Mouse (Mus musculus) spleen, postnatal 36 days (tissue): ENCODE data around the gene Myo1a.

ENCODE experiments used
- DNase-seq, 2 experiments: peaks; one replicate each; pipeline ENCODE4 v3.0.0; 2022; ENCODE audit warnings: low spot score in 2 of 2, mixed read lengths in 1 of 2

Gene Myo1a

DNA sequence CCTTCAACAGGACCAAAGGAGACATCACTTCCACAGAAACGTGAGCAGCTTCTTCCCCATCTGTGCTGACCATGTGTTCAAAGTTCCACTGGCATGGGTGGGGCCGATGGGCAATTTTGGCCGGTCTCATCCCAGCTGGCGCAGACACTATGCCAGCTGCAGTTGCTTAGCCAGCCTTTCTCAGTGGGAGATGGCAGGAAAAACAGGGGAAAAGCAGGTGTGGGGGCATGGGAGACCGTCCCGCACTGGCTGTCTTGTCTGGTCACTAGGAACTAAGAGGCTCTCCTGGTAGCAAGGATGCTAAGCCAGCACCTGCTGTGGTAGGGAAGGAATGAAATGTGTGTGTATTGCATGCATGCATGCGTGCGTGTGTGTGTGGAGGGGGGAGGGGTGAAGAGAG, 23.5 kb downstream of the Myo1a start:
- DNase-seq: no peak

DNA sequence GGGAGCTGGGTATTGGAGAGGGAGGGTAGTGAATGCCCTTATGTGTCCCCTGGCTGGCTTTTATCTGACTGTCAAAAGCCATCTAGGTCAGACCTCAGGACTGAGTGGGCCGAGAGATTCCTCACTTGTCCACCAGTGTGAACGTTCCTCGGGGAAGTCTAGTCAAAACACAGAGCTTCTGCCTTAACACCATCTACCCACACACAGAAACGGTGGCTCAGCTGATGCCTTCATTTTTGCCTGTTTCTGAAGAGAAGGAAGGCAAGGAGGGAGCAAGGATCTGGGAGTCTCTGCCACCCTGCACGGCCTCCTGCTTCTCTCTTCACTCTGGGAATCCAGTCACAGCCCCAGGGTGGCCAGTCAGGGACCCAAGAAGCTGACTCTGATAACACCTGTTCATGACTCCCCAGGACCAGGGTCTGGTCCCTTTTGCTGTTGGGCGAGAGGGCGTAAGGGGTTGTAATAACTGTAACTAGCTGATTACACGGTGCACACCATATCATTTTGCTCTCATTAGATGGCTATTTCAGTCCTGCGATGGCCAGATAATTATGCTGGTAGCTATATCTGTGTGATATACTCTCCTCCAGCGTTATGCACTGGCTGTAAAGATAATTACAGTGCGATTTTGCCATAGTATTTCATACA, 25.4 kb downstream of the Myo1a start:
- peak in 1 of 2 experiments; percentile 37 for DNase-seq

DNA sequence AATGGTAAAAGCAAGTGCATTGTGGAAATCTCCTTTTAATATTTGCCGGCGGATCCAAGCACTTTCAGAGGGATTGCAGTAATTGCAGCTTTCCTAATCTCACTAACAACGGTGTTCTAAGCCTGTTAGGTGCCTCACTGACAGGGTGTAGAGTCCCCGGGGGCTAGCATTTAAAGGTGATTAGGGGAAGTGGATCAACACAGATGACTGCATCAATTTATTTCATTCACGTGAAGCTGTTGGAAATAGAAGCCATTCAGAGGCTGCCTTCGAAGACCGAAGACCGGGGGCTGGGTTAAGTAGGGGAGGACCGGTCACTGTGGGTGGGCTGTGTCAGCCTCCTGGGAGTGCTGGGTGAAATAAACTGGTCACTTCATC, 26.0 kb downstream of the Myo1a start:
- no peak for DNase-seq

DNA sequence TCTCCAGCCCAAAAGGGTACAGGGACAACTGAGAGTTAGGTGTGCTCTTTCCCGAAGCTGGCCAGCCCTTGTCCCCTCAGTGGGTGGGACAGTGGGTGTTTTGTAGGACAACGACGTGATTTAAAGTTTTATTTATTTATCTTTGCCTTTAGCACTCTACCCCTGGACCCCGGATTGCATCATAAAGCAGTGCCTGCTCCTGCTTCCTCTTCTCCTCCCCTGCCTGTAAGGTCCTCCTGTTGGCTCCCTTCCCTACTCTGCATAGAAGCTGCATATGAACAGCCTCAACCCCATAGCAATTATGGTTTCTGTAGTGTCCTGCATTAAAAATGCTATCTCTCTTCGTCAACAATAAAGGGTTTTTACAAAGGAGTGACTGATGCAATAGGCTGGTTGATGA, 26.4 kb downstream of the Myo1a start:
- DNase-seq: no peak

- no peak for DNase-seq
These were observed 29.5 kb downstream of the Myo1a start for GRCm38 (mm10) chr10:127734434-127734833.

DNA sequence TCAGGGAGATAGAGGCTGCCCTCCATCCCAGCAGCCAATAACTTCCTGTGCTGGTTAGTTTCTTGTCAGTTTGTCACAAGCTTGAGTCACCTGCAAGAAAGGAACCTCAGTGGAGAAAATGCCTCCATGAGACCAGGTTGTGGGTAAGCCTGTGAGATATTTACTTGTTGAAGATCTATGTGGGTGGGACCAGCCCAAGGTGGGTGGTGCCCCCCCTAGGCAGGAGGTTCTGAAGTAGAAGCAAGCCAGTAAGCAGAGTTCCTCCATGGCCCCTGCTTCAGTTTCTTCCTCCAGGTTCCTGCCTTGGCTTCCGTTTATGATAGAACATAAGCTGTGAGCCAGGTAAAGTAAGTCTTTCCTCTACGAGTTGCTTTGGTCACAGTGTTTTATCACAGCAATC, 31.3 kb downstream of the Myo1a start:
- peak; percentile 29 to 37 for DNase-seq

- peak in 1 of 2 experiments; percentile 46 for DNase-seq
These were observed 31.9 kb downstream of the Myo1a start for GRCm38 (mm10) chr10:127736916-127737315.

GRCm38 (mm10) chr10:127737552-127737951, 32.6 kb downstream of the Myo1a start:
- no peak for DNase-seq

DNA sequence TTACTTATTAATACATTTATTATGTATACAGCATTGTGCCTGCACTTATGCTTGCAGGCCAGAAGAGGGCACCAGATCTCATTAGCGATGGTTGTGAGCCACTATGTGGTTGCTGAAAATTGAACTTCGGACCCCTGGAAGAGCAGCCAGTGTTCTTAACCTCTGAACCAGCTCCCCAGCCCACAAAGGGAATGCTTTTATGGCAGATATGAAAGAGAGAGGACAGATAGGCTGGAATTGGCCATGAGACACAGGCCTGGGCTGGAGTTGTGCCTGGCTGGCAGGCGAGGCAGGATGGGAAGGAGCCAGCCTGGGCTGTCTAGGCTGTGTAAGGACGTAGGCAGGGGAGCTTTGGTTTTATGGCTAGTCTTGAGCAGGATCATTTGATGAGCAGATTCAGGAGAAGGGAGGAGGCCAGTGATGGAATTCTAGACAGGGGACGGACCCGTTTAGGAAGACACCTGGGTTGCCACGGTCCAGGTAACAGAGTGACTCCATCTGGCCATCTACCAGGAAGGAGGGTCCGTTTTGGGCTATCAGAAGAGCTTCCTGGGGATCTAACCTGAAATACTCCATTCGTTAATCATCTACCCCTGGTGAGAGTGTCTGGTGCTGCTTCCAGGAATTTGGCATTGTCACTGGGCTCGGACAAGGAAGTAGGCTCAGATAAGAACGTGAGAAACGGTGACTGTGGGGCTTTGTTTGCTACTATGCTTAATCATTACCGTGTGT, 33.3 kb downstream of the Myo1a start:
- no peak for DNase-seq

DNA sequence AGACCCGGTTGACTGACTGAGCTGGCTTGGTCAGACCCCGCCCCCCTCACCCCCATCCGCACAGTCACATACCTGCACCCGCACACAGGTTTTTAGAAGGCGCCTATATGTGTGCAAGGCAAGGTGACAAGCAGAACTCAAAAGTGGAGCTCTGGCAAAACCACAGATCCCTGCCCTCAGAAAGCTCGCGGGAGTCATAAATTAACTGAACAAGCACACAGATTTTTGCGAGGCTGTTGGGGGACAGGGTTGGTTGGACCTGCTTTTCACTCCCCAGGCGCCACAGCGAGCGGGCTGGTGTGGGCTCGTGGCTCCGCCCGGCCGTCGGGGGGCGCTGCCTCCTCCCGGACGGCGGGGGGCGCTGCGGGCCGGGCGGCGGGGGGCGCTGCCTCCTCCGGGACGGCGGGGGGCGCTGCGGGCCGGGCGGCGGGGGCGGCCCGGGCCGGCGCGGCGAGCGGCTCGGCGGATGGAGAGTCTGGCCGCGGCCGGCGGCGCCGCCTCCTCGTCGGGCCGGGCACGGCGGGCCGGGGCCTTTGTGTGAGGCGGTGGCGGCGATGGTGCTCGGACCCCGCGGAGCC, 34.2 kb downstream of the Myo1a start, which contains the start of gene Zbtb39:
Gene Zbtb39, plus strand, starts transcription at position 456 of the 578 bp plus-strand sequence.
- DNase-seq: peak; percentile 74 to 75

DNA sequence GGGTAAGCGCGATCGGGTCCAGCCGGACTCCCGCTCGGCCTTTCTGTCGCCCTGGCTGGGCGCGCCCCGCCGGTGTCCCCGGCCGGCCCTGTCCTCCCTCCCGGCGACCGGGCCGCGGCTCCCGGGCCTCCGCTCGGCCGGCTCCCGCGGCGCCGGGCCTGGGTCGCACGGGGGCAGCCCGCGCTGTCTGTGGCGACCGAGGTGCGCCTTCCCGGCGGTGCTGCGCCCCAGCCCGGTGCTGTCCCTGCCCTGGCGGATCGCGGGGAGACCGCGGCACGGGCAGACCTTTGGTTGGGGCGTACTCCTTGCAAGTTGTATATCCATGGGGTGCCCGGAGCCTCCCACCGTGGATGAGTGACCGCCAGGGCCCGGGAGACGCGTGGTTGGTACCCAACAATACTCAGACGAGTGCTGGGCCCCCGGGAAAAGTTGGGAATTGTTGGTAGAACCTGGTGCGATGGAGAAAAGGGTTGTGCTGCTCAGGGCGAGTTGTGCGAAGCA, 34.7 kb downstream of the Myo1a start:
- peak in 1 of 2 experiments; percentile 35 for DNase-seq

DNA sequence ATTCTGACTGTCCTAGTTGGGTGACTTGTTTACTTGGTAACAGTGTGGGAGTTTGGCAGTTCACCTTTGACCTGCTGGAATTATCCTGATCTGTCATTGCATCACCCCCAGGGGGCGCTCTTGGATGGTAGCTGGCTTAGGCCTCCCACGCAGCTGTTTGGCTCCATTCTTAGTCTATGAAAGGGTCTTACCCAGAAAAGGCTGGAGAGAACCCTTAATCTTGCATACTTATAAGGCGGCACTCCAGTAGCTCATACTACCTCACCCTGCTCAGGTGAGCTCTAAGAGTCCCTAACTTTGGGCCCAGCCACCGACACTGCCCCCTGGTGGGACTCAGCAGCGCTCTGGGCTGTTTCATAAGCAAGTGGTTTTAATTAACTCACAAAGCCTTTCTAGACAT, 39.7 kb downstream of the Myo1a start:
- DNase-seq: no peak

GRCm38 (mm10) chr10:127745886-127746285, 40.9 kb downstream of the Myo1a start:
- DNase-seq: no peak

DNA sequence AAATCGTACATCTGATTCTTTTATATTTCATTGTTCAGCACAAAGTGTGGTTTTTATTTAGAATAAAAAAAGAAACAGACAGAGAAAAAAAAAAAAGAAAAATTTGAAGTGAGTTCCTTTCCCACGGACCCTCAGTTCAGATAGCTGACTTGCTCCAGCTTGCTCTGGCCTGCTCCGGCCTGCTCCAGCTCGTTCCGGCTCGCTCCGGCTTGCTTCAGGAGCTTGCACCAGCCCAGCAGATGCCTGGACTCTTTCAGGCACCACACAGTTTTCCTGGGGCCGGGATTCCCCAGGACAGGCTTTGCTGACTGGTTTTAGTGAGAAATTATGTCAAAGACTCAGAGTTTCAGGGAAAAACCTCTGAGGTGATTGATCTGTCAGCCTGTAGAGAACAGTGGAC, 42.3 kb downstream of the Myo1a start:
- no peak for DNase-seq

GRCm38 (mm10) chr10:127748847-127749612, 44.1 kb downstream of the Myo1a start:
- DNase-seq: no peak

DNA sequence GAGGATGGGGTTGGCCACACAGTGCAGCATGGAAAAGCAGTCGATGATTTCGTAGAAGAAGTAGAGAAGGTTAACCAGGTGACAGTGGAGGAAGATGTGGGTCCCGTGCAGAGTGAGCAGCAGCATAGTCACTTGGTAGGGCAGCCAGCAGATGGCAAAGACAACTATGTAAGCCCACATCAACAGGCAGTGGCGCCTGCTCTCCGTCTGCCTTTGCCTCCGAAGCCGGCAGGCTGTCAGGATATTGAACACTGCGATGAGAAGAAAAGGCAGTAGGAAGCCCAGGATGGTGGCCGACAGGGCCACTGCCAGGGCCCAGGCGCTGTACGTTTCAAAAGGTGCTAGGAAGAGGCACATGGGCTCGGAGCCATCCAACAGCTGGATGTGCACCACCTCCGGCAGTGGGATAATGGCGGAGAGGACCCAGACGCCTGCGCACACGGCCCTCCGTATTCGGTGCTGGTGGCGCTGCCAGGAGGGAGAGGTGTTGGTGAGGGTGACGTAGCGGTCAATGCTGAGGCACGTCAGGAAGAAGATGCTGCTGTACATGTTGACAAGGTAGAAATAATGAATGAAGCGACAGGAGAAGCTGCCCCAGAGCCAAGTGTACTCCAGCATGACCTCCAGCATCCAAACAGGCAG, 45.3 kb downstream of the Myo1a start:
- no peak for DNase-seq

- no peak for DNase-seq
These were observed 46.6 kb downstream of the Myo1a start, which contains the start of gene Gpr182 for GRCm38 (mm10) chr10:127751548-127751947. Gene Gpr182 (minus strand): TSS chr10:127751732.

GRCm38 (mm10) chr10:127754566-127755166, 49.7 kb downstream of the Myo1a start:
- no peak for DNase-seq

DNA sequence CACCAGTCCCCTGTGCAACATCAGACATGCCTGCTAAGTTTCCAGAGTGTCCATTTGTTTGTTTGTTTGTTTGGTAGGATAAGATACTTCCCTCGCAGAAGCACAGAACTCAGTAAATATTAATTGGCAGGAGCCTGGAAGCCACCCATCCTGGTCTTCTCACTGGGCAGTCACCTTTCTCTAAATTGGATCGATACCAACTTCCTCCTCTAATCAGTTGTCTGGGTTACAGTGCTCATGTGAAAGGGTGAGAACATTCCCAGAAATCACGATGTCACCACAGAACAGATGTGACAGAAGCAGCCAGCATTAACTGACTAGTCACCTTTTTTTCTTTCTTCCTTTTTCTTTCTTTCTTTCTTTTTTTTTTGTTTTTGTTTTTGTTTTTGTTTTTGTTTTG, 50.3 kb downstream of the Myo1a start:
- DNase-seq: no peak

DNA sequence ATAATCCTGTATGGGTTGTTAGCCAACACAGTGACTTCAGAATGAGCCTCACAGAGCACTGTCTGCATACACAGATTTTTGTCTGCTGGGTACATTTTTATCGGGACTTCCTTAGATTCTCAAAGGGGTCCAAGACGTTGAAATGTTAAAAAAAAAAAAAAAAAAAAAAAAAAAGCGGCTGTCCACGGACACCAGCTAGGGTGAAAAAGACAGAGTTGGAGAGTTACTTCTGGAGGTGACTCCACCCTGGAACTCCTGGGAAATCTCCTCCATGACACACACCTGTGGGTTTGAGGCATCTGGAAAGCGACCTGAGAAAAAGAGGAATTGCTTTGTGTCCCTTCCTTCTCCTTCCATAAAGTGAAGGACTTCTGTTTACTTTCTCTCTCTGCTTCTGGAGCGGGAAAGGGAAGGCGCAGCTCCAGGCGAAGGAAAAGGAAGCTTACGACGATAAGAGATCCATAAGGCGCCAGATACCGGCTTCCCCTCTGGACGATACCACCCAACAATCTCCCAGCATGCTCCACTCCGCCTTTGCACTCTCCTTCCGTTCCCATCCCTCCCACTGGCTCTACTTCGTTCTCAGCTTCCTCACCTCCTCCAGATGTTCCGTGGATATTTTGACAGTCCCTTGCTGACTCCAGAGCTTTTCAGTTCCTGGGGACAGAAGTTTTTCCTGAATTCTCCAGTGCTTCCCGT, 50.9 kb downstream of the Myo1a start:
- no peak for DNase-seq
